Mouse (Mus musculus) embryonic fibroblast, embryonic 13.5 days (primary cell): ENCODE results near the gene Cox11.

Source experiments
- CTCF ChIP-seq: IDR thresholded peaks from 2 replicates; pipeline ENCODE4 v1.5.1; 2011; ENCODE audit warnings: mild to moderate bottlenecking, control low read depth, low read length, moderate library complexity, borderline replicate concordance; ENCODE audit not compliant: insufficient read depth
- POLR2A ChIP-seq: IDR thresholded peaks from 2 replicates; pipeline ENCODE4 v1.6.1; 2011; ENCODE audit warnings: low read depth, mild to moderate bottlenecking, control low read depth, low read length, moderate library complexity

DNA sequence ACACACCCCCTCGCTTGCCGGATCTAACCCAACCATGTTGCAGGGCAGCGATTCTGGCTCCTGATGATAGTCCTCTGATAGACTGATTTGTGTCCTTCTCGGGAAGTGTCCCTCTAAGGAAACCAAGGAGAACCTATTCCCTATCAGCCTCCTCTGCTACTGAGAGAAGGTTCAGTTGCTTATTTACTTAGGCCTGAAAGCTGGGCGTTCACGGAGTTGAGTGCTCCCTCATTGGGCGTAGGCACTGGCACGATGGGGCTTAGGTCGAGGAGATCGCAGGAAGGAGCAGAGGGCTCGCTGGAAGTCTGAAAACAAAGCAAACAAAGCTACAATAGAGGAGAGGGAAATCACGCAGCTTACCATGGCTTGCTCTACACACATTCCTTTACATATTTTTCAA lies 19.6 kb downstream of the Cox11 start:
- TF ChIP-seq CTCF (no peak), POLR2A (no peak)
